Mouse (Mus musculus) heart, postnatal 0 days (tissue): Measurements from ENCODE around the gene Sh3bp5. TPM values are rescaled to one million over a fixed set of nuclear protein-coding genes. Genes with fewer than 3 reads are reported as not detected.

Experiments
- ATAC-seq: fragments of 200-750 bp; cut with Nextera tagmentation; 2 replicates; pipeline ENCODE4 v1.8.0; 2017; ENCODE audit warnings: low read depth, moderate number of reproducible peaks, moderate library complexity; ENCODE audit not compliant: insufficient read depth
- DNase-seq: peaks from one replicate; pipeline ENCODE4 v3.0.0-alpha.2; 2016; ENCODE audit warnings: low spot score
- H3K27ac ChIP-seq: fragments of 300-500 bp; sonication (generic); 2 replicates; pipeline ENCODE4 v1.5.1; 2014; ENCODE audit warnings: low read depth, mild to moderate bottlenecking
- H3K27me3 ChIP-seq: fragments of 300-500 bp; sonication (generic); 2 replicates; pipeline ENCODE4 v1.6.1; 2014; ENCODE audit warnings: low read length, mixed read lengths; ENCODE audit not compliant: control insufficient read depth, insufficient read depth
- H3K36me3 ChIP-seq: fragments of 300-500 bp; sonication (generic); replicated peaks from 2 replicates; pipeline ENCODE4 v1.6.1; 2014; ENCODE audit warnings: low read length, mixed read lengths; ENCODE audit not compliant: control insufficient read depth, insufficient read depth
- H3K4me1 ChIP-seq: fragments of 300-500 bp; sonication (generic); 2 replicates; pipeline ENCODE4 v1.6.1; 2014; ENCODE audit warnings: antibody characterized with exemption; ENCODE audit not compliant: control insufficient read depth, insufficient read depth
- H3K4me2 ChIP-seq: fragments of 300-500 bp; sonication (generic); 2 replicates; pipeline ENCODE4 v1.6.1; 2014; ENCODE audit warnings: low read depth, mild to moderate bottlenecking, low read length, moderate library complexity
- H3K4me3 ChIP-seq: fragments of 300-500 bp; sonication (generic); 2 replicates; pipeline ENCODE4 v1.5.1; 2014; ENCODE audit warnings: low read depth, low read length
- H3K9ac ChIP-seq: fragments of 300-500 bp; sonication (generic); replicated peaks from 2 replicates; pipeline ENCODE4 v1.6.1; 2014; ENCODE audit warnings: low read depth, low read length, mixed read lengths
- H3K9me3 ChIP-seq: fragments of 300-500 bp; sonication (generic); replicated peaks from 2 replicates; pipeline ENCODE4 v1.6.1; 2016; ENCODE audit warnings: low read length; ENCODE audit not compliant: control insufficient read depth
- CTCF ChIP-seq: IDR thresholded peaks from 2 replicates; pipeline ENCODE4 v1.5.1; 2016; ENCODE audit warnings: antibody characterized with exemption, control low read depth, low read depth
- EP300 ChIP-seq: IDR thresholded peaks from 2 replicates; pipeline ENCODE4 v1.6.1; 2016; ENCODE audit warnings: antibody characterized with exemption, low read depth
- WGBS: fragments of 180-500 bp; shearing (Covaris S2); extraction: QIAGEN DNeasy Blood & Tissue Kit; methylation state at CpG from one replicate; pipeline ENCODE4 v1.1.7; 2014; 5-methylcytosine and 5-hydroxymethylcytosine counted together
- polyA plus RNA-seq: library from polyadenylated mRNA; unstranded; fragments of >200 nt; fragmentation: Nextera tagmentation; extraction: Ambion mirVana; gene quantifications from 2 replicates; pipeline ENCODE4 v1.2.1, GENCODE M21; 2015
- total RNA-seq: library from RNA; depleted of rRNA; stranded (reverse); fragments of >200 nt; gene quantifications from 2 replicates; pipeline ENCODE4 v1.2.3, GENCODE M21; 2014; ENCODE audit warnings: low replicate concordance

The Sh3bp5 gene
- total and polyA plus RNA-seq, 2 experiments from 2014 or later = 10.2 to 43.4 TPM

DNA sequence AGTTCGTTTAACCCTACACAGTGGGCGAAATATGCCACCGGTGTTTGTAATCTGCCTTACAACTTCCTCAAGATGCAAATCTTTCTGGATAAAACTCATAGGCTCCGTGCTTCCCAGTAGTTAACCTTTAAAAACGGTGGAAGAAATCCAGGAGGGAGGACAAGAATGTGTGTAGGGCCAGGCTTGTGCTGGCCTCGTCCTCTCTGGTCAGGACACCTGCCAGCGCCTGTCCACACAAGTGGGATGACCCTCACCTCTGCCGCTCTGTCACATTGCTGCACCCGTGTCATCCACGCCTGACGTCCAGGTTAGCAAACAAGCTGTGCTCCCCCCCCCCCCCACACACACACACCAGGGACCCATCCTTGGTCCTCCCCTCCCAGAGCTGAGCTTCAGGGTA lies 3.4 kb upstream of the Sh3bp5 start:
- H3K27ac ChIP-seq = no peak overlapping the region
- WGBS = 78% methylated on average over 11 of the region's 11 CpGs
- no peak for TF ChIP-seq CTCF
- TF ChIP-seq EP300 = no peak
- H3K27me3 ChIP-seq = no peaks in the 10 kb centered on the region
- H3K9ac ChIP-seq = no peak overlapping the region
- ATAC-seq (no peak), DNase-seq (no peak)
- H3K4me2 ChIP-seq = no peak overlapping the region
- H3K9me3 ChIP-seq = no peaks in the 10 kb centered on the region
- H3K4me3 ChIP-seq = no peak overlapping the region
- H3K36me3 ChIP-seq = no peaks in the 10 kb centered on the region
- H3K4me1 ChIP-seq = peaks cover 5% of the 10 kb centered on the region; the same call in 1 of the 2 replicates

- no peaks in the 10 kb centered on the region for H3K9me3 ChIP-seq
- H3K4me2 ChIP-seq = no peak overlapping the region
These were observed 2.1 kb upstream of the Sh3bp5 start for GRCm38 (mm10) chr14:31437826-31438529.

DNA sequence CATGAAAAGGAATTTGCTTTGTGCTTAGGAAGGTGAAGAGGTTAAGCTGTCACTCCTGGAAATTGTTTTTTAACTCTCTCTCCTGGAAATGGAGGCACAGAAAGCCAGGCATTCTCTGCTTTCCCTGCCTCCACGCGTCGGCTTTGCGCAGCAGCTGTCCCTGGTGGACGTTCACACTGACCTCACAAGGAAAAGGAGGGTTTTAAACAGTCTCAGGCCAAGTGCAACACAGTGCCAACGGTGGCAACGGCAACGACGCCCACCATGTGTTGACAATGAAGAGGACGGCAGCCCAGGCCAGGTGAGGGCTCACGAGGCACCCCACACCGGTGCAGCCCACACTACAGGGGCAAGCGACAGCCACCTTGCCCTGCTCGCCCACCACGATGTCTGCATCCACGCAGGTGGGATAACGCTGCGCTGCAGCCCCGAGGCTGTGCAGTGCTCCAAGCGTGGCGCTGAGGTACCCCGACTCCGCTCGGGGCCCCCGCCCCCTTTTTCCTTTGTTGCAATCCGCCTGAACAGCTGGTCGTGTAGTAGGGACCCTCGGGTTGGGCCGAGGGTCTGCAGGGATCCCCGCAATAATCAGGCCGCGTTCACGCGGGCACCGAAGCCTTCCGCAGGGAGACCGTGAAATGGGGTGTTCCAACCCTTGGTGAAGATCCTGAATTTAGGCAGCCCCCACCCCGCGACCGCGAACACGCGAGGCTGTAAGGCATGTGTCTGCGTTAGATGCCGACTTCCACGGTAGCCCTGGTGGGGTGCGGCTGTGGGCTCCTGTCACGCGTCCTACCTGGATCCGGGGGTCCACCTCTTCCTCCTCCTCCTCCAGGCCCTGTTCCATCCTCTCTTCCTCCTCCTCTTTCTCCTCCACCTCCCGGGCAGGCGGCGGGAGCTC lies 611 bp downstream of the Sh3bp5 start:
- peaks cover 20% of the 10 kb centered on the region for H3K4me1 ChIP-seq
- 2% methylated on average over 53 of the region's 53 CpGs for WGBS
- ATAC-seq = peak; percentile 25
- peak overlapping the region; percentile 80 for H3K9ac ChIP-seq
- H3K36me3 ChIP-seq = no peaks in the 10 kb centered on the region
- TF ChIP-seq CTCF (no peak), EP300 (no peak)
- peak overlapping the region; percentile 65 for H3K27ac ChIP-seq
- peak; percentile 49 for DNase-seq
- no peaks in the 10 kb centered on the region for H3K27me3 ChIP-seq
- no peaks in the 10 kb centered on the region for H3K9me3 ChIP-seq
- H3K4me2 ChIP-seq = peak overlapping the region; percentile 94
- peak overlapping the region; percentile 85 for H3K4me3 ChIP-seq

More at GRCm38 (mm10) chr14:31437826-31438529, 2.1 kb upstream of the Sh3bp5 start:
- Histone ChIP-seq H3K4me3 (no peak overlapping the region), H3K27me3 (no peaks in the 10 kb centered on the region), H3K4me1 (peaks cover 11% of the 10 kb centered on the region; the same call in 1 of the 2 replicates), H3K36me3 (no peaks in the 10 kb centered on the region), H3K9ac (no peak overlapping the region), H3K27ac (no peak overlapping the region)
- ATAC-seq (no peak), DNase-seq (no peak)
- TF ChIP-seq CTCF (no peak), EP300 (no peak)
- 55% methylated on average over 8 of the region's 8 CpGs for WGBS

- Histone ChIP-seq H3K27me3 (no peaks in the 10 kb centered on the region), H3K4me3 (peak overlapping the region; percentile 85; the same call in 1 of the 2 replicates), H3K36me3 (no peaks in the 10 kb centered on the region), H3K4me2 (peak overlapping the region; percentile 94), H3K9ac (no peak overlapping the region), H3K27ac (no peak overlapping the region), H3K4me1 (peaks cover 20% of the 10 kb centered on the region), H3K9me3 (no peaks in the 10 kb centered on the region)
- TF ChIP-seq CTCF (no peak), EP300 (no peak)
- DNase-seq (no peak), ATAC-seq (no peak)
- WGBS = 68% methylated on average over 5 of the region's 5 CpGs
These were observed 1.5 kb downstream of the Sh3bp5 start for GRCm38 (mm10) chr14:31434426-31434825.

GRCm38 (mm10) chr14:31433851-31434360 lies 2.0 kb downstream of the Sh3bp5 start:
- 0 out of 2 replicates have a peak overlapping the region, but pooled peaks have one; percentile 85 for H3K4me3 ChIP-seq
- H3K9ac ChIP-seq = no peak overlapping the region
- H3K4me1 ChIP-seq = peaks cover 25% of the 10 kb centered on the region
- peak overlapping the region; percentile 94 for H3K4me2 ChIP-seq
- H3K36me3 ChIP-seq = no peaks in the 10 kb centered on the region
- no peaks in the 10 kb centered on the region for H3K27me3 ChIP-seq
- H3K27ac ChIP-seq = peak overlapping the region; percentile 40
- no peak for TF ChIP-seq EP300
- no peak for TF ChIP-seq CTCF
- H3K9me3 ChIP-seq = no peaks in the 10 kb centered on the region
- DNase-seq = no peak
- ATAC-seq = no peak
- 58% methylated on average over 7 of the region's 7 CpGs for WGBS
